Mouse (Mus musculus): ENCODE measurements around the gene Bcas3.

Gene Bcas3

GRCm38 (mm10) chr11:85352539-85353380 is at the start of gene Bcas3:
Gene Bcas3 (plus strand): TSS chr11:85353167.
- DNase-seq (ENCODE audit: inconsistent age in 2 of 2, low spot score in 1 of 2) = peak; percentile 99 to 100

- DNase-seq (ENCODE audit: inconsistent age in 2 of 2, low spot score in 1 of 2) = no peak
Observed at GRCm38 (mm10) chr11:85306577-85307260, 46.2 kb upstream of the Bcas3 start.

- no peak for DNase-seq (ENCODE audit: inconsistent age in 2 of 2, low spot score in 1 of 2)
Observed at GRCm38 (mm10) chr11:85308799-85309198, 44.2 kb upstream of the Bcas3 start.

- no peak for DNase-seq (ENCODE audit: inconsistent age in 2 of 2, low spot score in 1 of 2)
Observed at GRCm38 (mm10) chr11:85310407-85310712, 42.6 kb upstream of the Bcas3 start.

GRCm38 (mm10) chr11:85310713-85311574 is 42.0 kb upstream of the Bcas3 start, which contains the start of gene Ppm1d:
Gene Ppm1d (plus strand): TSS chr11:85311244.
- peak; percentile 97 to 99 for DNase-seq (ENCODE audit: inconsistent age in 2 of 2, low spot score in 1 of 2)

GRCm38 (mm10) chr11:85311645-85312490 is 41.1 kb upstream of the Bcas3 start:
- peak; percentile 56 to 84 for DNase-seq (ENCODE audit: inconsistent age in 2 of 2, low spot score in 1 of 2)

GRCm38 (mm10) chr11:85312818-85313217 is 40.1 kb upstream of the Bcas3 start:
- peak; percentile 44 to 88 for DNase-seq (ENCODE audit: inconsistent age in 2 of 2, low spot score in 1 of 2)

- DNase-seq (ENCODE audit: inconsistent age in 2 of 2, low spot score in 1 of 2) = no peak
Observed at GRCm38 (mm10) chr11:85313361-85313760, 39.6 kb upstream of the Bcas3 start.

- peak in 1 of 2 experiments; percentile 19 for DNase-seq (ENCODE audit: inconsistent age in 2 of 2, low spot score in 1 of 2)
Observed at GRCm38 (mm10) chr11:85323567-85324330, 29.2 kb upstream of the Bcas3 start.

GRCm38 (mm10) chr11:85328717-85329116 is 24.2 kb upstream of the Bcas3 start:
- DNase-seq (ENCODE audit: inconsistent age in 2 of 2, low spot score in 1 of 2) = no peak

GRCm38 (mm10) chr11:85329167-85329894 is 23.6 kb upstream of the Bcas3 start:
- no peak for DNase-seq (ENCODE audit: inconsistent age in 2 of 2, low spot score in 1 of 2)

GRCm38 (mm10) chr11:85334778-85335177 is 18.2 kb upstream of the Bcas3 start:
- DNase-seq (ENCODE audit: inconsistent age in 2 of 2, low spot score in 1 of 2) = peak; percentile 69 to 88

- no peak for DNase-seq (ENCODE audit: inconsistent age in 2 of 2, low spot score in 1 of 2)
Observed at GRCm38 (mm10) chr11:85339173-85339831, 13.7 kb upstream of the Bcas3 start.

- no peak for DNase-seq (ENCODE audit: inconsistent age in 2 of 2, low spot score in 1 of 2)
Observed at GRCm38 (mm10) chr11:85340070-85340616, 12.8 kb upstream of the Bcas3 start.

- no peak for DNase-seq (ENCODE audit: inconsistent age in 2 of 2, low spot score in 1 of 2)
Observed at GRCm38 (mm10) chr11:85353819-85354218, 852 bp downstream of the Bcas3 start.

GRCm38 (mm10) chr11:85359641-85360040 is 6.7 kb downstream of the Bcas3 start:
- DNase-seq (ENCODE audit: inconsistent age in 2 of 2, low spot score in 1 of 2) = no peak

- no peak for DNase-seq (ENCODE audit: inconsistent age in 2 of 2, low spot score in 1 of 2)
Observed at GRCm38 (mm10) chr11:85361621-85362020, 8.7 kb downstream of the Bcas3 start.

GRCm38 (mm10) chr11:85366168-85366567 is 13.2 kb downstream of the Bcas3 start:
- no peak for DNase-seq (ENCODE audit: inconsistent age in 2 of 2, low spot score in 1 of 2)
